Mouse (Mus musculus): ENCODE results near the gene Antxr1.

The Antxr1 gene

DNA sequence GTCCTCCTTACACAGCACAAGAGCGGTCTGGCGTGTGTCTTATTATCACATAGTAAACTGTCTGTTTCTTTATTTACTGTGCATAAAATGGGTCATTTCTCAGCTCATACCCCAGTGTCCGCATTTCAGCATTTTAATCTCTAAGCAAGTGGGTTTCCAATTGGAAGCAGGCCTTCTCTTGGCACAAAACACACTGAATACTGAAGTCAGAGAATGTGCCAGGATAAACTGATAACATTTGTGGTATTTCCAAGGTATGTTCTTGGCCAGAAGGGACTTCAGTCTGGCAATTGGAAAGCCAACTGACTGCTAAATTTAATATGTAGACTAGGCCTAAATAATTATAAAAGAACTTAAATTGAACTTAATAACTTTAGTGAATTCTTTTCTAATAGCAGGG lies 84.9 kb downstream of the Antxr1 start:
- intact Hi-C loops (cut with DNase I): no loop called here

DNA sequence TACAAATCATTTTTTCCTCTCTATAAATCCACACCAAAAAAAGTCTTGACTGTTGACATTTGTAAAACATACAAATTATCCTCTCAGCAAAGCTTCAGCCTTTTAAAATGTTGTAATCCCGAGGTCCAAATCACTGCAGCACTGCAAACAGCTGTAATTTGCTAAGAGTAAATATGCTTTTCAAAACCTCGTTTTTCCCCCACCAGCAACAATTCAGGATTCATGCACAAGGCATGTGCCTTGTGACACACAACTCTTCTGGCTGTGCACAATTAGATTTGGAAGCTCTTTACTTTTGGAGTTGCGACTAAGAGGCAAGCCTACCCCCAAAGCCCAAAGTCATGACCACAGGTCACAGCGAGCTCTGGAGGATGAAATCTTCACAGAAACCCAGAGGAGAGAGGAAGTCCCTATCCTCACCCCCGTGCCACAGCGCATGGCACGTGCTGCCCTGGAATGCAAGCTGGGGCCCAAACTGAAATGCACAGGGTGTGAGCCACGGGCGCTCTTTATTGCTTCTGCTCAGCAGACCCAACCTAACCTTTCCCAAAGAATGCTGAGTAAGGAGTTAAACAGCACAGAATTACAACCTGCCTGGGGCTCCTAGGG lies 87.3 kb downstream of the Antxr1 start:
- intact Hi-C loops (cut with DNase I): loop anchor here (10.0 kb wide), 1 partner anchor 144 kb away; the partner anchor contains the start of gene D6Ertd527e

- intact Hi-C loops (cut with DNase I): loop anchor here (10.0 kb wide), 1 partner anchor 140 kb away; the partner anchor contains the start of gene D6Ertd527e
Measured at GRCm38 (mm10) chr6:87244117-87245100, 91.2 kb downstream of the Antxr1 start.

- intact Hi-C loops (cut with DNase I): loop anchor here (10.0 kb wide), 1 partner anchor 78 kb away; no protein-coding TSS in a partner anchor
Measured at GRCm38 (mm10) chr6:87237260-87237659, 98.4 kb downstream of the Antxr1 start.

DNA sequence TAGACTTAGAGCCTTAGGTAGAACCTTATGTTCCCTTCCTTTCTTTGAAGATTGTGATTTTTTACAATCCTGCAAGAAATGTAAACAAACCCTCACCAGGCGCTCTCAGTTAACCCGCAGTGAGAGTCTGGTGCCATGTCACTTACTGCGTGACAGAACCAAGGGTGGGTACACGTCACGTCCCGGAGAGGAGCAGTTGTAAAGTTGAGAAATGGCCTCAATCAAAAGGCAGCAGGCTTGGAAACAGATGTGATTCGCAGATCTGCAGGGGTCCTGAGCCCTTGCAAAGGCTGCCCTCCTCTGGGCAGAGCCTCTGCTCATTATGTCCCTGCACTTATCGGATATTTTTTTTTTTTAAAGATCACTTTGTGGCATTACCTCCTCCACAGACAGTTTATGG lies 99.6 kb downstream of the Antxr1 start:
- intact Hi-C loops (cut with DNase I): loop anchor here (10.0 kb wide), 1 partner anchor 79 kb away; no protein-coding TSS in a partner anchor

GRCm38 (mm10) chr6:87233111-87233510 lies 102.5 kb downstream of the Antxr1 start:
- intact Hi-C loops (cut with DNase I): loop anchor here (10.0 kb wide), 1 partner anchor 82 kb away; no protein-coding TSS in a partner anchor

- intact Hi-C loops (cut with DNase I): loop anchor here (10.0 kb wide), 1 partner anchor 85 kb away; no protein-coding TSS in a partner anchor
Measured at GRCm38 (mm10) chr6:87230041-87230440, 105.6 kb downstream of the Antxr1 start.

GRCm38 (mm10) chr6:87227940-87228339 lies 107.7 kb downstream of the Antxr1 start:
- intact Hi-C loops (cut with DNase I): no loop called here

DNA sequence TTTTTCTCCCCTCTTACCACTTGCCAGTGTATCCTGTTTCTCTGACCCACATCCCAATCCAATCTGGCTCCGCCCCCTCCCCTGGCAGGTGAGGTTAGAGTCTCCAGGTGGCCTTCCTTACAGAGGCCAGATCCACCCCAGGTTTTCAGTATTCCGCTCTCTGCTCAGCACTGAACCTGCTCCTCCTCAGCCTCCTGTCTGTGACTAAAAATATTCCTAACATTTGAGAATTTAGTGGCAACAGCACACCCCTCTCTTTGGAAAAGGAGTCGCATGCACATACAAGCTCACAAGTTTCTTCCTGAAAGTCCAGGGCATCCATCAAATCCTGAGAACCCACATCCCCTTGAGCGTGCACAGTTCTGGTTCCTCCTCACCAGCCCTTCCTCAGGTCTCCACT lies 109.3 kb downstream of the Antxr1 start:
- intact Hi-C loops (cut with DNase I): no loop called here

GRCm38 (mm10) chr6:87225286-87225685 lies 110.3 kb downstream of the Antxr1 start:
- intact Hi-C loops (cut with DNase I): no loop called here

DNA sequence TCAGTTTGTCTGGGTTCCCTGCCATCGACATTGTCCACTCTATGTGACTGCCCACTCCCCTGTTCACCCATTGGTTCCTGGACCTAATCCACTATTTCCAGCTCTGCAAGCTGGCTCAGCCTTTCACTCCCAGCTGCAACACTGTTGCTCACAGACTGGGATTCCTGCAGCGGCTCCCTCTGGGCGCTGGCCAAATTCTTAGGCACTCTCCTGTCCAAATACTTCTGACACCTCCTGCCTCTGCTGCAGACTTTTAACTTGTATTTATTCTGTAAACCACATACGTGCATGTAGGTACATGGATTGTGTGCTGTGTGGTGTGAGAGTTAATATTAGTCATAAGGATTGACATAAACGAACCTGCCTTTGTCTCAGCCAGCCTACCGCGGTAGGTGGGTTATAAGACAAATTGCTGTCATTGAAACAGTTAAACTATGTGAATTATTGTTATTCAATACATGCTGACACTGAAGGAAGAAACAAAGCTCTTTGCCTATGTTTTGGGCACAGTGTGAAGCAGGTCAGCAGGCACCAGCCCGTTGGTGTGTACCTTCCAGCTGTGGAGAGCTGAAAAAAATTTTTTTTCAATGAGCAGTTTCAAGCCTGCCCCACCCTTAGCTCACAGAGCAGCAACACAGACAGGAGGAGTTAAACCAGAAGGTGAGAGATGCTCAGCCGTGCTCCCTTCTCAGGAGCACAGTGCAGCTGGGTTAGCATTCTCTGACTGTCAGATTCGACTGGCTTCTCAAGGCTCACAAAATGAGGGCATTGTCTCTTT lies 112.6 kb downstream of the Antxr1 start:
- intact Hi-C loops (cut with DNase I): no loop called here

GRCm38 (mm10) chr6:87219061-87219992 lies 116.3 kb downstream of the Antxr1 start:
- intact Hi-C loops (cut with DNase I): no loop called here

DNA sequence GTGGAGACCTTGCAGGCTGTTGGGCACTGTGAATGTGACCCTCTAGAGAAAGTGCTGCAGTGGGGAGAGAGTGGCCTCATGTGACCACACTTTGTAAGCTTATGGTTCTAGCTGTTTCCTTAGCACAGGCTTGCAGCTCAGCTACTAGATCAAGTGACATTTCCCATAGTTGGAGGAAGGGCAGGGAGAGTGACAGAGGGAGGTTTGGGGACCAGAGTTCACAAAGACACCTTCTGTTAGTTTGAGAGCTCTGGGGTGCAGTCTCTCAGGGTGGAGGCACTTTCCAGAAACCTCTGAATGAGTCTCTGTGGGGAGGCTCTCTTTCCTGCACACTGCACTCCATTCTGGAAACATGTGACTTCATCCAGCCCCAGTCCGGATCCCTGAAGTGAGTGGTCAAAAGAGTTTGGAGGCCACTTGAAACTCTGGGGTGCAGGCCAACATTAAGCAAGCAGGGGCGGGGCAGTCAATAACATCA lies 119.5 kb downstream of the Antxr1 start:
- intact Hi-C loops (cut with DNase I): no loop called here

DNA sequence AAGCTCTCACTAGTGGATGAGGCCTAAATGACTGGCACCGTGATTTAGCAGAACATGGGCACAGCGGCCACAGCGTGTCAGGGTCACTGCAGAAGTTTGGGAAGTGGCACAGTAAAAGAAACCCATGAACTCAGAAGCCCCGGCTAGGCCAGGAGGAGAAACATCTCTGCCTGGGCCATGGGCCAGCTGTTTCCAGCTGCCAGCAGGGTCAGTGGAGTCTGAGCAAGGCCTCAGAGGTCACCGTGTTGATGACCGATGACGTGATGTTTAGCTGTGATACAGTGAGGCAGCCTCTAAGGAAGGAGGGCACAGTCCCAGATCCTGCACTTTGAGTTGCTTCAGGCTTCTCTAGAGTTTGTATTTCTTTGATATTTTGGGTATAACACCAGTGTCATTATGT lies 122.4 kb downstream of the Antxr1 start:
- intact Hi-C loops (cut with DNase I): no loop called here

GRCm38 (mm10) chr6:87211551-87211950 lies 124.1 kb downstream of the Antxr1 start:
- intact Hi-C loops (cut with DNase I): no loop called here

GRCm38 (mm10) chr6:87207373-87207982 lies 128.1 kb downstream of the Antxr1 start:
- intact Hi-C loops (cut with DNase I): no loop called here

GRCm38 (mm10) chr6:87206790-87207189 lies 128.8 kb downstream of the Antxr1 start:
- intact Hi-C loops (cut with DNase I): no loop called here

- intact Hi-C loops (cut with DNase I): no loop called here
Measured at GRCm38 (mm10) chr6:87203467-87203866, 132.2 kb downstream of the Antxr1 start.

- intact Hi-C loops (cut with DNase I): no loop called here
Measured at GRCm38 (mm10) chr6:87203065-87203464, 132.6 kb downstream of the Antxr1 start.
